Mouse (Mus musculus): ENCODE results near the gene Fam81b.

DNA sequence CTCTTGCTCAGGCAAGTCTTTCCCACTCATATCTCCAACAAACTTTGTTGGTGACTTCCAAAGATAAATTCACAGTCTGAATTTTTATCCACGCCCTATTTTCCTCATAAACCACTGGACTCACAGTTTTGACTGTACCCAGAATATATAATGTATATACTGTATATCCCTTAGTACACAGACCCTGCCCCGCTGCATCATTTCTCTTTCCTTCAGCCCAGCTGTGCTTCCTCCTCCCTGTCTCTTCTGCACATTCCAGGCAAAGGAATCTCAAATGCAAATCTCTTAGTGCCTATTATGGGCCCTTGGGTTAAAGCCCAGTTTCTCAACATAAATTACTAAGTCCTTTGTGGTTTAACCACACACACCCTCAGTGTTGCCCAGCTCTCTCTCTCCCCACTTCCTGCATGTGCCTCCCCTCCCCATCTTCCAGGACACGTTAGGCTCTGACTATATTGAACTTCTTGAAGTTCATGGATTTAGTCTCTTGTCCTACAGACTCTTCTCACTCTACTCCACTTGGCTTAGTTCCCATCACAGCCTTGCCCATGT is 107.5 kb downstream of the Fam81b start:
- no peak for TF ChIP-seq CTCF (IDR thresholded peaks at IDR 0.05; ENCODE audit: control insufficient read depth, insufficient read depth, insufficient read length)
- TF ChIP-seq USF1 (IDR thresholded peaks at IDR 0.05; ENCODE audit: low read depth) = no peak
- TF ChIP-seq MYOD1 (IDR thresholded peaks at IDR 0.05; ENCODE audit: control insufficient read depth, insufficient read length, low read depth) = no peak
- TF ChIP-seq MAX (IDR thresholded peaks at IDR 0.05) = no peak
- no peak for TF ChIP-seq CEBPB (IDR thresholded peaks at IDR 0.05; ENCODE audit: low read depth)
- TF ChIP-seq MYOG (IDR thresholded peaks at IDR 0.05; ENCODE audit: control insufficient read depth, extremely low read depth, insufficient read length) = no peak
